Mouse (Mus musculus) bone marrow macrophage, adult 2 months (primary cell): Measurements from ENCODE around the gene Rbm4. TPM values are rescaled to one million over a fixed set of nuclear protein-coding genes. Genes with fewer than 3 reads are reported as not detected.

Experiments
- H3K27ac ChIP-seq: 2 replicates; pipeline ENCODE4 v1.5.1; 2012; ENCODE audit warnings: low read depth, low read length; ENCODE audit not compliant: insufficient read depth
- H3K4me1 ChIP-seq: 2 replicates; pipeline ENCODE4 v1.6.1; 2012; ENCODE audit warnings: low read length; ENCODE audit not compliant: control insufficient read depth, insufficient read depth
- H3K4me3 ChIP-seq: 2 replicates; pipeline ENCODE4 v1.5.1; 2012; ENCODE audit warnings: mild to moderate bottlenecking, low read length, moderate library complexity; ENCODE audit not compliant: insufficient read depth
- CTCF ChIP-seq: IDR thresholded peaks from 2 replicates; pipeline ENCODE4 v1.5.1; 2012; ENCODE audit warnings: low read depth, mild to moderate bottlenecking, low read length, moderate library complexity
- POLR2A ChIP-seq: IDR thresholded peaks from 2 replicates; pipeline ENCODE4 v1.6.1; 2012; ENCODE audit warnings: mild to moderate bottlenecking, low read depth, low read length, borderline replicate concordance
- polyA plus RNA-seq: library from polyadenylated mRNA; stranded (reverse); fragments of >200 nt; gene quantifications from 2 replicates; pipeline ENCODE4 v1.2.4, GENCODE M21; 2012; ENCODE audit not compliant: missing spikeins, insufficient read depth, insufficient read length

Gene Rbm4
- polyA plus RNA-seq, 1 experiment: 18.6 TPM

- peak within 1 kb of the TSS; percentile 83 for H3K4me3 ChIP-seq
- no peak for TF ChIP-seq CTCF
- TF ChIP-seq POLR2A: no peak
- no peaks in the 10 kb centered on the region for H3K4me1 ChIP-seq
- H3K27ac ChIP-seq: peak within 1 kb of the TSS; percentile 41; the same call in 1 of the 2 replicates
These were observed 37.3 kb downstream of the Rbm4 start, which contains the start of gene Rbm4b for GRCm38 (mm10) chr19:4756193-4756911. Gene Rbm4b, plus strand, starts transcription at chr19:4756497.

GRCm38 (mm10) chr19:4755565-4756192, 38.0 kb downstream of the Rbm4 start:
- no peaks in the 10 kb centered on the region for H3K4me1 ChIP-seq
- peak overlapping the region; percentile 83 for H3K4me3 ChIP-seq
- H3K27ac ChIP-seq: peak overlapping the region; percentile 14; the same call in 1 of the 2 replicates
- TF ChIP-seq POLR2A: no peak
- TF ChIP-seq CTCF: peak; percentile 65

- Histone ChIP-seq H3K4me3 (no peak overlapping the region), H3K27ac (no peak overlapping the region)
- TF ChIP-seq POLR2A (no peak), CTCF (no peak)
These were observed 43.7 kb downstream of the Rbm4 start for GRCm38 (mm10) chr19:4749975-4750374.

GRCm38 (mm10) chr19:4748493-4748892, 45.2 kb downstream of the Rbm4 start:
- H3K4me1 ChIP-seq: no peaks in the 10 kb centered on the region
- TF ChIP-seq POLR2A (no peak), CTCF (no peak)
- no peak overlapping the region for H3K4me3 ChIP-seq
- H3K27ac ChIP-seq: no peak overlapping the region

More at GRCm38 (mm10) chr19:4749975-4750374, 43.7 kb downstream of the Rbm4 start:
- no peaks in the 10 kb centered on the region for H3K4me1 ChIP-seq

GRCm38 (mm10) chr19:4747631-4748312, 45.9 kb downstream of the Rbm4 start:
- H3K4me3 ChIP-seq: no peak overlapping the region
- H3K27ac ChIP-seq: no peak overlapping the region

GRCm38 (mm10) chr19:4746611-4747010, 47.1 kb downstream of the Rbm4 start:
- no peak for TF ChIP-seq CTCF
- no peak for TF ChIP-seq POLR2A
- H3K4me3 ChIP-seq: no peak overlapping the region
- no peak overlapping the region for H3K27ac ChIP-seq
- peaks cover 5% of the 10 kb centered on the region for H3K4me1 ChIP-seq

More at GRCm38 (mm10) chr19:4747631-4748312, 45.9 kb downstream of the Rbm4 start:
- TF ChIP-seq CTCF (no peak), POLR2A (no peak)
- H3K4me1 ChIP-seq: no peaks in the 10 kb centered on the region

GRCm38 (mm10) chr19:4745681-4746080, 48.0 kb downstream of the Rbm4 start:
- TF ChIP-seq POLR2A (no peak), CTCF (no peak)
- Histone ChIP-seq H3K4me3 (no peak overlapping the region), H3K27ac (no peak overlapping the region), H3K4me1 (peaks cover 10% of the 10 kb centered on the region)

GRCm38 (mm10) chr19:4745057-4745456, 48.6 kb downstream of the Rbm4 start:
- Histone ChIP-seq H3K4me1 (peaks cover 10% of the 10 kb centered on the region), H3K27ac (no peak overlapping the region), H3K4me3 (no peak overlapping the region)
- TF ChIP-seq CTCF (no peak), POLR2A (no peak)

GRCm38 (mm10) chr19:4744026-4744425, 49.7 kb downstream of the Rbm4 start:
- TF ChIP-seq CTCF (no peak), POLR2A (no peak)
- H3K4me1 ChIP-seq: peaks cover 10% of the 10 kb centered on the region
- no peak overlapping the region for H3K27ac ChIP-seq
- H3K4me3 ChIP-seq: no peak overlapping the region

- TF ChIP-seq POLR2A: no peak
- peak; percentile 53; the same call in 1 of the 2 replicates for TF ChIP-seq CTCF
- Histone ChIP-seq H3K27ac (no peak overlapping the region), H3K4me3 (no peak overlapping the region), H3K4me1 (peaks cover 10% of the 10 kb centered on the region)
These were observed 50.2 kb downstream of the Rbm4 start for GRCm38 (mm10) chr19:4743524-4743923.
